Mouse (Mus musculus) spleen, adult 2 months (tissue): ENCODE results near the gene Zfp764. TPM values are rescaled to one million over a fixed set of nuclear protein-coding genes. Genes with fewer than 3 reads are reported as not detected.
"Not testable (repeated sequence)": the region's sequence is repeated elsewhere in the genome, so short reads cannot be mapped to it uniquely, and the experiment has no call there.

ENCODE experiments used
- DNase-seq, 2 experiments: peaks; one replicate each; pipeline versions ENCODE4 v3.0.0 to v3.0.0-alpha.2; 2012 to 2021; ENCODE audit warnings: low spot score in 2 of 2, low read depth in 1 of 2
- H3K27ac ChIP-seq: fragments of 200-500 bp; 2 replicates; pipeline ENCODE4 v1.5.1; 2012; ENCODE audit warnings: low read length, inconsistent platforms; ENCODE audit not compliant: insufficient read depth
- H3K27me3 ChIP-seq: fragments of 200-500 bp; 2 replicates; pipeline ENCODE4 v1.6.1; 2012; ENCODE audit warnings: mild to moderate bottlenecking, moderate library complexity, low read length, inconsistent platforms; ENCODE audit not compliant: control insufficient read depth, insufficient read depth
- H3K36me3 ChIP-seq: fragments of 200-500 bp; 2 replicates; pipeline ENCODE4 v1.6.1; 2012; ENCODE audit warnings: mild to moderate bottlenecking, low read length, inconsistent platforms; ENCODE audit not compliant: control insufficient read depth, insufficient read depth
- H3K4me1 ChIP-seq: fragments of 200-500 bp; 2 replicates; pipeline ENCODE4 v1.6.1; 2011; ENCODE audit warnings: inconsistent platforms; ENCODE audit not compliant: control insufficient read depth, insufficient read depth, insufficient read length
- H3K4me3 ChIP-seq: fragments of 200-500 bp; 2 replicates; pipeline ENCODE4 v1.5.1; 2011; ENCODE audit warnings: mild to moderate bottlenecking, inconsistent platforms; ENCODE audit not compliant: insufficient read depth, insufficient read length; ENCODE audit errors: extremely low read depth
- CTCF ChIP-seq: fragments of 200-500 bp; IDR thresholded peaks from 2 replicates; pipeline ENCODE4 v1.5.1; 2011; ENCODE audit warnings: mild to moderate bottlenecking, inconsistent platforms; ENCODE audit not compliant: insufficient read depth, insufficient read length, insufficient replicate concordance; ENCODE audit errors: extremely low read depth
- POLR2A ChIP-seq: fragments of 200-500 bp; IDR thresholded peaks from 2 replicates; pipeline ENCODE4 v1.6.1; 2011; ENCODE audit warnings: low read depth, low read length, inconsistent platforms
- WGBS: fragments of 180-500 bp; shearing (Covaris S2); methylation state at CpG from one replicate; pipeline ENCODE4 v1.1.7; 2018; 5-methylcytosine and 5-hydroxymethylcytosine counted together
- polyA plus RNA-seq: library from polyadenylated mRNA; depleted of rRNA; stranded (reverse); fragments of >200 nt; gene quantifications from 2 replicates; pipeline ENCODE4 v1.2.3, GENCODE M21; 2012; rRNA removed

Zfp764 gene
- 6.1 TPM in 2 replicates for polyA plus RNA-seq

DNA sequence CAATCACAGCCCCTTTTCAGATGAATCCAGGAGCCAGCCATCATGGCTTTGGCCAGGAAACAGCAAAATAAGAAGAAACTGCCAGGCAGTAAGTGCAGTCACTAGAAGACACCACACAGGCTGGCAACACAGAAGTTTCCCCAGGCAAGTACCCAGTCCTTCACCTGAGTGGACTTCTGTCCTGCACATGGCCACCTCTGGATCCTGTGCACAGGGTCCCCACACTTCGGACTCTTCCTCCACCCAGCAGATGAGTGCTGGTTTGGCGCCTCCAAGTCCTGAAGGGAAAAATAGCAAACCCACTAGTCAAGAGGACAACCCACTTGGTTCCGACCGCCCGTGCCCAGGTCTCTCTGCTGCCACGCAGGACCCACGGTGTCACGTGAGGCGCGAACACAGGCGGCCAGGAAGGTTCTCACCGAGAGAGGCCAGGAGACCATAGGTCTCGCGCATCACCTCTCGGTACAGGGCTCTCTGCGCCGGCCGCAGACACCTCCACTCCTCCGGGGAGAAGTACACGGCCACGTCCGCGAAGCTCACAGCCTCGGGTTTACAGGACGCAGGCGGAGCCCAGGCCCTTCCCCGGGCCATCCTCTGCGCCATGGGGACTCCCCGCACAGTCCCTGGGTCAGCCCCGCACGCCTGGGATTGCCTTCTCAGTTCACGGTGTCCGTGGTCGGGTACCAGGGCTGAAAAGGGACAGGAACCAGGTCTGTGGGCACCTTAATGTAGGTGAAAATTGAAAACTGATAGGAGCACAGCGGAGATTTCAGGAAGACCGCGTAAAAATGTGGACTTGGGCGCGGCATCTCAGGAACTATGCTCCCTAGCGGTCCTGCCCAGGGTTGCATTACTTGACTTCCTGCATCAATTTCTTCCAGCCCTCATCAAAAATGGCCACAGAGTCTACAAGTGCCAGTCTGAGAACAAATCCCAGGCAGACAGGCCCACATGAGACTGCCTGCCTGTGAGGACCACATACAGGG is at the start of gene Zfp764:
Gene Zfp764, minus strand, starts transcription at position 821 of the 986 bp plus-strand sequence.
- Histone ChIP-seq H3K27ac (peak within 1 kb of the TSS; percentile 90), H3K4me3 (peak within 1 kb of the TSS; percentile 72)
- not testable (repeated sequence) for H3K4me1 ChIP-seq, H3K36me3 ChIP-seq, H3K27me3 ChIP-seq
- 1% methylated on average over 40 of the region's 40 CpGs for WGBS
- TF ChIP-seq CTCF (peak; percentile 53; the same call in 1 of the 2 replicates), POLR2A (peak; percentile 28; the same call in 1 of the 2 replicates)
- DNase-seq, result peak; percentile 81 to 85

DNA sequence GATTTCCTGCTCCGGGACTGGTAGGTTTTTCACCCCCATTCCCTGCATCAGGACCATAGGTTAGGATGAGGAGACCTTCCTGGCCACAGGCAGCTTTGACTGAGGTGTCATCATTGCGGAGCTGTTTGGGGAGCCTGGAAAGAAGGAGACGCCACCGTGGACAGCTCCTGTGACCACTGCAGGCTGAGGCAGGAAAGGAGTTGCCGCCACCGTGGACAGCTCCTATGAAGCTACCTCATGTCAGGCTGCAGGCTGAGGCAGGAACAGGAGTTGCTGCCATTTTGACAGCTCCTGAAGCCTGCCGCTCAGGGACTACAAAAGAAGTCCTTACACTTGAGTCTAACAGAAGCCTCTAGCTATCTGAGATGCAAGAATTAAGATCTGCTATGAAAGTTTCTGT is 48.3 kb upstream of the Zfp764 start:
- Histone ChIP-seq H3K36me3 (peaks cover 10% of the 10 kb centered on the region), H3K4me3 (no peak overlapping the region), H3K27me3 (no peaks in the 10 kb centered on the region), H3K4me1 (no peaks in the 10 kb centered on the region), H3K27ac (no peak overlapping the region)
- DNase-seq, result no peak
- 96% methylated on average over 7 of the region's 7 CpGs for WGBS
- TF ChIP-seq CTCF, result no peak
- TF ChIP-seq POLR2A, result no peak

DNA sequence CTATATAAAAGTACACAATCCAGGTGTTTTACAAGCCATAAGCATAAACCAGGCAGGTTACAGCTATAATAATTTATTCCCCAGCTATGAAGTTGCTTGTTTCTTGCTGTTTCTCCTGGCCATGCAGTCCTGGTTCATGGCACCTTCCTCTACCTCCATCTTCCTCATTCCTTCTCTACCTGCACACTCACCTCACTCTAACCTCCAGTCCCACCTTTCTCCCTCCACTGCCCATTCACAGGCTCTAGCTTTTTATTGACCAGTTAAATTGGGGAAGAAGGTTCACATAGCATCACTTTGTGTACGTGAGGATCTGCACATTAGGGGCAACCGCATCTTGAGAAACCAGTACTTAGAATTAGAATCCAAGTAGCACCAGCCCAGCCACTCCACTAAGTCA is 46.4 kb upstream of the Zfp764 start:
- WGBS, result 96% methylated on average over 2 of the region's 2 CpGs
- no peak for TF ChIP-seq POLR2A

DNA sequence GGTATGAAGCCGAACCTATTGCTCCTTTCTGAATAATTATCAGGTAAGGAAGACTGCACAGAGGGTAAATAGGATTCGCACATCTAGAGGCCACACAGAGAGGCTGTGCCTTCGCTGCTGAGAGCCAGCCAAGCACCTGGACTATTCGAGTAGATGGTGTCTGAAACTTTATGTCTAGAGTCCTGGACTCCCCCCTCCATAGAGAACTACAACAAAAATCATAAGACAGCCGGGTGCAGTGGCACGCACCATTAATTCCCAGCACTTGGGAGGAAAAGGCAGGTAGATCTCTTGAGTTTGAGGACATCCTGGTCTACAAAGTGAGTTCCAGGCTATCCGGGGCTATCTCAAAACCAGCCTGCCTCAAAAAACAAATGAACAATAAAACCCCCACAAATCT is 43.3 kb upstream of the Zfp764 start:
- DNase-seq, result no peak
- Histone ChIP-seq H3K27ac (no peak overlapping the region), H3K4me1 (0 out of 2 replicates have a peak, but pooled peaks cover 5% of the 10 kb centered on the region), H3K27me3 (no peaks in the 10 kb centered on the region), H3K4me3 (no peak overlapping the region), H3K36me3 (peaks cover 4% of the 10 kb centered on the region; the same call in 1 of the 2 replicates)
- no peak for TF ChIP-seq POLR2A
- 81% methylated on average over 7 of the region's 7 CpGs for WGBS

More for the DNA sequence above, 46.4 kb upstream of the Zfp764 start:
- H3K27me3 ChIP-seq, result no peaks in the 10 kb centered on the region
- peaks cover 10% of the 10 kb centered on the region for H3K36me3 ChIP-seq
- no peak for DNase-seq
- no peak overlapping the region for H3K4me3 ChIP-seq
- H3K4me1 ChIP-seq, result 0 out of 2 replicates have a peak, but pooled peaks cover 5% of the 10 kb centered on the region
- H3K27ac ChIP-seq, result no peak overlapping the region

DNA sequence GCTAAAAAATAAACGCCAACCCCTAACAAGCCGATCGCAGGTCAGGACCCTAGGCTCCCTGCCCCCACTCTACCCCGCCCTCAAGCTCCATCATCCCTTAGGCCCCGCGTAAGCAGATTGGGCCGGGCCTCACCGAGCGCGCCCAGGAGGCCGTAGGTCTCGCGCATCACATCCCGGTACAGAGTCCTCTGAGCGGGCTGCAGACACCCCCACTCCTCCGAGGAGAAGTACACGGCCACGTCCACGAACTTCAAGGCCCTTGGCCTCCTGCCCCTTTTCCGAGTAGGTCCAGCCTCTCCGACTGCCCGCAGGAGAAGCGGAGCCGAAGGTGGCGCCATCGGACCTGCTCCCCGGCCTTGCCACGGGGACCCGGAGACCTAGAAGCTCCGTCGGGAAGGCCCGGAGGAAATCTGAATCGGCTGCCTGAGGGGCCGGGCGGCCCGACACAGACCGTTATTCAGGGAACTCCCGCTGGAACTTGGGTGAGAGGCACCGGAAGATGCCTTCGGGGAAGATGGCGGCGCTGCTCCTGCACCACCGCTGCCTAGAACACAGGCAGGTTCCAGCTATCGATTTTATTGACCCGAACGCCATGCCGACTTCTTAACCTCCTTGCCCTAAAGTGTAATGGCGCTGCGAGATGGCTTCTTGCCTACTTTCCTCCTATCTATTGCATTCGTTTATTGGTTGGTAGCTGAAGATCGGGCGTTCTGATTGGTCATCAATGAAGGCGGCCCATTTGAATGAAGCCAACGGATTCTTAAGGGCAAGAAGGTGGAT is 42.1 kb upstream of the Zfp764 start, which contains the start of gene Zfp689:
Gene Zfp689, minus strand, starts transcription at position 638 of the 780 bp plus-strand sequence.
- DNase-seq, result peak; percentile 88 to 97
- 0 out of 2 replicates have a peak, but pooled peaks cover 5% of the 10 kb centered on the region for H3K4me1 ChIP-seq
- H3K27ac ChIP-seq, result peak within 1 kb of the TSS; percentile 87
- TF ChIP-seq CTCF (no peak), POLR2A (no peak; the same call in 1 of the 2 replicates)
- under 1% methylated on average over 54 of the region's 54 CpGs for WGBS
- no peaks in the 10 kb centered on the region for H3K27me3 ChIP-seq
- H3K36me3 ChIP-seq, result peaks cover 11% of the 10 kb centered on the region
- peak within 1 kb of the TSS; percentile 79 for H3K4me3 ChIP-seq

DNA sequence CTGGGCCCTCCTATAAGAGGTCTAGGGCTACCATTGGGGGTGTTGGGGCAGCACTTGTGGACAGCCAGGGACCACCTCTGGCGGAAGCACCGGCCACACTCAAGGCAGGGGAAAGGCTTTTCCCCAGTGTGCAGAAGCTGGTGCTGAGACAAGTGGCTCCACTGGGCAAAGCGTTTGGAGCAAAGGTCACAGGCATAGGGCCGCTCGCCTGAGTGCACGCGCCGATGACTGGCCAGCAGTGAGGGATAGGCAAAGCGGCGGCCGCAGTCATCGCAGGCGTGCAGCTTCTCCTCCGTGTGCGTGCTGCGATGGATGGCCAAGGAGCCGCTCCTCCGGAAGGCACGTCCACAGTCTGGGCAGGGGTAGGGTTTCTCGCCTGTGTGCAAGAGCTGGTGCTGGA is 37.4 kb upstream of the Zfp764 start:
- no peaks in the 10 kb centered on the region for H3K4me1 ChIP-seq
- no peaks in the 10 kb centered on the region for H3K27me3 ChIP-seq
- TF ChIP-seq CTCF, result no peak
- TF ChIP-seq POLR2A, result no peak
- no peak for DNase-seq
- 96% methylated on average over 20 of the region's 20 CpGs for WGBS
- H3K36me3 ChIP-seq, result peaks cover 15% of the 10 kb centered on the region
- no peak overlapping the region for H3K4me3 ChIP-seq
- no peak overlapping the region for H3K27ac ChIP-seq
